Mouse (Mus musculus) lung, postnatal 0 days (tissue): ENCODE data around the gene Washc1.

Experiments
- CTCF ChIP-seq: IDR thresholded peaks from 2 replicates; pipeline ENCODE4 v1.5.1; 2016; ENCODE audit warnings: antibody characterized with exemption, mild to moderate bottlenecking
- EP300 ChIP-seq: IDR thresholded peaks from 2 replicates; pipeline ENCODE4 v1.6.1; 2016; ENCODE audit warnings: antibody characterized with exemption, mild to moderate bottlenecking, control low read depth

- no peak for TF ChIP-seq CTCF
- TF ChIP-seq EP300: no peak
Observed at GRCm38 (mm10) chr17:66077437-66077850, 33.9 kb upstream of the Washc1 start.
